Mouse (Mus musculus) frontal cortex, adult 2 months (tissue): Measurements from ENCODE around the gene Upf2. TPM values are rescaled to one million over a fixed set of nuclear protein-coding genes. Genes with fewer than 3 reads are reported as not detected.

Experiments used
- DNase-seq, 2 experiments: peaks; one replicate each; pipeline ENCODE4 v3.0.0; 2022; ENCODE audit warnings: low spot score in 1 of 2; ENCODE audit errors: extremely low spot score in 1 of 2
- polyA plus RNA-seq: library from polyadenylated mRNA; depleted of rRNA; stranded (reverse); fragments of >200 nt; gene quantifications from 2 replicates; pipeline ENCODE4 v1.2.3, GENCODE M21; 2012; rRNA removed

Gene Upf2
- 22.2 and 22.6 TPM in 2 replicates for polyA plus RNA-seq

- DNase-seq = peak; percentile 92 to 94
Observed at GRCm38 (mm10) chr2:5950766-5951595, at the start of gene Upf2. TSS of gene Upf2 (plus strand) at chr2:5951469.

- peak in 1 of 2 experiments; percentile 58 for DNase-seq
Observed at GRCm38 (mm10) chr2:5906092-5906491, 45.2 kb upstream of the Upf2 start.

- peak in 1 of 2 experiments; percentile 36 for DNase-seq
Observed at GRCm38 (mm10) chr2:5906625-5907024, 44.6 kb upstream of the Upf2 start.

- DNase-seq = peak in 1 of 2 experiments; percentile 48
Observed at GRCm38 (mm10) chr2:5911282-5911965, 39.8 kb upstream of the Upf2 start.

- no peak for DNase-seq
Observed at GRCm38 (mm10) chr2:5922823-5923222, 28.4 kb upstream of the Upf2 start.

- DNase-seq = no peak
Observed at GRCm38 (mm10) chr2:5923786-5924185, 27.5 kb upstream of the Upf2 start.

GRCm38 (mm10) chr2:5927481-5927880, 23.8 kb upstream of the Upf2 start:
- no peak for DNase-seq

- no peak for DNase-seq
Observed at GRCm38 (mm10) chr2:5929793-5930192, 21.5 kb upstream of the Upf2 start.

GRCm38 (mm10) chr2:5930291-5931054, 20.8 kb upstream of the Upf2 start:
- no peak for DNase-seq

GRCm38 (mm10) chr2:5931938-5932337, 19.3 kb upstream of the Upf2 start:
- DNase-seq = no peak

GRCm38 (mm10) chr2:5934936-5935335, 16.3 kb upstream of the Upf2 start:
- no peak for DNase-seq

- DNase-seq = no peak
Observed at GRCm38 (mm10) chr2:5936068-5936467, 15.2 kb upstream of the Upf2 start.

- DNase-seq = no peak
Observed at GRCm38 (mm10) chr2:5936550-5936949, 14.7 kb upstream of the Upf2 start.

- no peak for DNase-seq
Observed at GRCm38 (mm10) chr2:5939319-5939718, 11.9 kb upstream of the Upf2 start.

- DNase-seq = no peak
Observed at GRCm38 (mm10) chr2:5939911-5940310, 11.4 kb upstream of the Upf2 start.

- peak in 1 of 2 experiments; percentile 30 for DNase-seq
Observed at GRCm38 (mm10) chr2:5940936-5941335, 10.3 kb upstream of the Upf2 start.

- DNase-seq = no peak
Observed at GRCm38 (mm10) chr2:5941861-5942415, 9.3 kb upstream of the Upf2 start.

GRCm38 (mm10) chr2:5942416-5943032, 8.7 kb upstream of the Upf2 start, which contains the start of gene Dhtkd1:
TSS of gene Dhtkd1 (minus strand) at chr2:5942792.
- DNase-seq = peak; percentile 57 to 72

- no peak for DNase-seq
Observed at GRCm38 (mm10) chr2:5943071-5943470, 8.2 kb upstream of the Upf2 start.

- DNase-seq = no peak
Observed at GRCm38 (mm10) chr2:5945629-5946028, 5.6 kb upstream of the Upf2 start.
